Mouse (Mus musculus) liver, postnatal 0 days (tissue): Measurements from ENCODE around the gene Bcl2.

Experiments used
- CTCF ChIP-seq: sonication (generic); IDR thresholded peaks from 2 replicates; pipeline ENCODE4 v1.5.1; 2016; ENCODE audit warnings: antibody characterized with exemption, low read depth
- EP300 ChIP-seq: IDR thresholded peaks from 2 replicates; pipeline ENCODE4 v1.6.1; 2016; ENCODE audit warnings: antibody characterized with exemption, low read depth, mild to moderate bottlenecking

GRCm38 (mm10) chr1:106758734-106759571, 44.9 kb upstream of the Bcl2 start:
- TF ChIP-seq CTCF: no peak
- no peak for TF ChIP-seq EP300
